Mouse (Mus musculus) neural tube, embryonic 12.5 days (tissue): ENCODE measurements around the gene Gpr87. TPM values are rescaled to one million over a fixed set of nuclear protein-coding genes. Genes with fewer than 3 reads are reported as not detected.

ENCODE experiments used
- ATAC-seq: fragments of 200-750 bp; cut with Nextera tagmentation; 2 replicates; pipeline ENCODE4 v1.8.0; 2017; ENCODE audit warnings: low read depth, mild to moderate bottlenecking, moderate TSS enrichment, moderate library complexity; ENCODE audit not compliant: low FRiP score
- H3K27ac ChIP-seq: fragments of 300-500 bp; sonication (generic); 2 replicates; pipeline ENCODE4 v1.5.1; 2016
- H3K27me3 ChIP-seq: fragments of 300-500 bp; sonication (generic); replicated peaks from 2 replicates; pipeline ENCODE4 v1.6.1; 2016; ENCODE audit warnings: mild to moderate bottlenecking
- H3K36me3 ChIP-seq: fragments of 300-500 bp; sonication (generic); 2 replicates; pipeline ENCODE4 v1.6.1; 2016; ENCODE audit warnings: mild to moderate bottlenecking
- H3K4me1 ChIP-seq: fragments of 300-500 bp; sonication (generic); 2 replicates; pipeline ENCODE4 v1.6.1; 2016
- H3K4me2 ChIP-seq: fragments of 300-500 bp; sonication (generic); replicated peaks from 2 replicates; pipeline ENCODE4 v1.6.1; 2016; ENCODE audit warnings: mild to moderate bottlenecking
- H3K4me3 ChIP-seq: fragments of 300-500 bp; sonication (generic); 2 replicates; pipeline ENCODE4 v1.5.1; 2016
- H3K9ac ChIP-seq: fragments of 300-500 bp; sonication (generic); 2 replicates; pipeline ENCODE4 v1.6.1; 2016; ENCODE audit warnings: mild to moderate bottlenecking
- H3K9me3 ChIP-seq: fragments of 300-500 bp; sonication (generic); 2 replicates; pipeline ENCODE4 v1.6.1; 2016; ENCODE audit warnings: mild to moderate bottlenecking
- WGBS: fragments of 180-500 bp; shearing (Covaris S2); methylation state at CpG from one replicate; pipeline ENCODE4 v1.1.7; 2016; 5-methylcytosine and 5-hydroxymethylcytosine counted together
- polyA plus RNA-seq: library from polyadenylated mRNA; unstranded; fragments of >200 nt; fragmentation: Nextera tagmentation; extraction: Ambion mirVana; gene quantifications from 2 replicates; pipeline ENCODE4 v1.2.1, GENCODE M21; 2016

The Gpr87 gene
- polyA plus RNA-seq, 1 experiment from 2014 or later = 0.24 TPM

DNA sequence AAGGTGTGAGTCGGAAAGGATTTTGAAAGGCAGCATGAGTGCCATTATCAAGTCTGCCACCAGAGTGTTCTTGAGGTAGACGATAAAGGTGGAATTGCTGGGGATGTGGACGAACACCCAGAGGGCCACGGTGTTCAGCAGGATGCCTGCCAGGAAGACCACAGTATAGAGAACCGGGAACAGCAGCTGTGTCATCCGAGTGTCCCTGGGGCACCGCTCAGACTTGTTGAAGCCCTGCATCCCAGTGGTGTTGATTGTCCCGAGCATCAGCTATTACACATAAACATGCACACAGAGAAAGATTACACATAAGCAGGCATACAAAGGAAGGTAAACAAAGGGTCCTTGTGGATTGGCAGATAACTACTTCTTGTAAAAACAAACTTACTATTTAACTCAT is 15.2 kb upstream of the Gpr87 start:
- 84% methylated on average over 8 of the region's 8 CpGs for WGBS

DNA sequence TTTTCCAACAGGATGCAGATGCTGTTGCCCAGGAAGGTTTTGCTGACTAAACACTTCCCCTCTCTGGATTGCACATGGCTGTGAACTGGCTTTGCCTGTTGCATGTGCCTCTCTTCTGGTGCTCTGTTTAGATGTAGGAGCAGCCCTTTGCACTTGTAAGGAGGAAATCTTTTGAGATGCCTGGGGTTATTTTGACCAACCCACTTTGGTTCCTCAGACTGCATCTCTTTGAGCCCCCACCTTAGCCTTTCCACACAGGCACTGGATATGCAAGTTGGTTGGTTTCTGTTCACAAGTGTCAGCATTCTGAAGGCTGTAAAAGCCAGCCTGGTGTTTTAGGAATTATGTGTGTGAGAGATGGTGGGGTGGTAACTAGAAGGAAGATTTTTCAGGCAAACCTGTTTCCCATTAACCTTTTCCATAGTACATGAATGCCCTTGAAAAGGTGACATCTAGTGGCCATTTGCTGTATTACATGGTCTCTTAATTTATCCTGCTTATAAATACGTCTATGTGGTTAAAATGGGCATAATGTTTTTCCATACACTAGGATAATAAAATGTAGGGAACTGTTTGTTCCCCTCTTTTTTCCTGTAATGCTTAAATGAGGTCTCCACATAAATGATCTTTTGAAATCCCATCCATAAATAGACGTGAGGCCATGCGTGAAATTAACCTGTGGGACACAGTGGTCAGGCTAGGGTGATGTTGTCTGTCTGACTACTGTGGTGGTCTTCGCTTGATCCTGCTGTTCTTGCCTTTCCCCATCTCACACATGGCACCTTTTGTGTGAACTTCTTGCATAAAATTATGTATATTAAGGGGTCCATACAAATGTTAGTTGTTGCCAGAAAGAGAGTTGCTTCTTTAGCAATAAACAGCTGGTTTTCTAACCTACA is 14.0 kb upstream of the Gpr87 start:
- WGBS = 64% methylated on average over 4 of the region's 4 CpGs
- peak; percentile 63 for ATAC-seq
- Histone ChIP-seq H3K27ac (no peak overlapping the region), H3K4me3 (no peak overlapping the region), H3K9me3 (no peaks in the 10 kb centered on the region), H3K36me3 (no peaks in the 10 kb centered on the region), H3K4me1 (no peaks in the 10 kb centered on the region), H3K27me3 (no peaks in the 10 kb centered on the region), H3K9ac (no peak overlapping the region), H3K4me2 (no peak overlapping the region)

More for the DNA sequence above, 15.2 kb upstream of the Gpr87 start:
- Histone ChIP-seq H3K4me1 (no peaks in the 10 kb centered on the region), H3K9ac (no peak overlapping the region), H3K36me3 (no peaks in the 10 kb centered on the region), H3K27me3 (no peaks in the 10 kb centered on the region), H3K4me3 (no peak overlapping the region), H3K4me2 (no peak overlapping the region), H3K9me3 (no peaks in the 10 kb centered on the region), H3K27ac (no peak overlapping the region)
- no peak for ATAC-seq

DNA sequence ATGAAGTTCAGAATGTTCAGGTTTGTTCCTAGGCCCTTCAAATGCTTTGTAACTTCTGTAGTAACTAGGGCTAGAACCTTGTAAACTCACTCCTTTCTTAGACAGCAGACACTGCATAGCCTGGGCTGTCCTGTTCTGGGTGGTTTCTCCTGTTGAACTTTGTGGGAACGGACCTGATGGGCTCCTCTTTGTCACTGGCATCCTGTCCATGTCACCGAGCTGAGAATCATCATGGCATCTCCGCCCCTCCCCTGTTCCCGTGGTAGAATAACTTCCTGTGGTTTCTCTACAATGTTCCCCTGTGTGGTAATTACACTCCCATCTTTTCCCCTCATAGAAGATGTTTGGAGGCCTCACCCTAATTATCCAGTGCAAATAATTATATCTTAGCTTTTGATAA is 11.0 kb upstream of the Gpr87 start:
- Histone ChIP-seq H3K27ac (no peak overlapping the region), H3K4me2 (no peak overlapping the region), H3K36me3 (no peaks in the 10 kb centered on the region), H3K4me3 (no peak overlapping the region), H3K27me3 (no peaks in the 10 kb centered on the region), H3K9me3 (no peaks in the 10 kb centered on the region), H3K9ac (no peak overlapping the region), H3K4me1 (no peaks in the 10 kb centered on the region)
- ATAC-seq = no peak
- 72% methylated on average over 4 of the region's 4 CpGs for WGBS

DNA sequence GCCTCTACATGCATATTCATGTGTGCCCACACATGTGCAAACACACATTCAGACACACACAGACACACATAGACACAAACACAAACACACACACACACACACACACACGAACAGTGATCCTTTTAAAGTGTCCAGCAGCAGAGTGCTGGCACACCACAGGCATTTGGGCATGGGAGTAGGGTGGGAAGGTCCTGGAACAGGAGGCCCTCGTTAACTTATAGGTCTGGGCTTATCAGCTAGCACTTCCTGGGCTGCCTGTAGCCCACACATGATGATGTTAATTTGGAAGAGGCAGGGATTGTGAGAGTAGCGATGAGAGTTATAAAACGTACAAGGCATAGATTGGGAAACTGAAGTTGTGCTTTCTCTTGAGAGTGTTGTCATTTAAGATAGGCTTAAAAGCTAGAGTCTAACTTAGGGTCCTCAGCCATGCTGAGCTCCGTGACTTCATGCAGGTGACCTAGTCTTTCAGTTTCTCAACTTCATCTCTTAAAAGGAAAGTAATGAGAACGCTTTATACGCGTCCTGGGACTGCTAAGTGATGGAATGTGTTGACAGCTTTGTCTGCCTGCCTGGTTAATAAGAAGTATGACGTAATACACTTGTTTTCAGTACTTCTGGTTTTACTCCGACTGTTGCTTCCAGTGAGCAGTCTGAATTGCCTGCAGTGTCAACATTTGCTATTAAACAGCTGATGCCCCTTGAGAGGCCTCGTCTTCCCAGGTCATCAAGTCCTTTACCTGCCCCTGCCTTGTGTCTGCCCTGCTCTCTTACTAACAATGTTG is 10.0 kb upstream of the Gpr87 start:
- ATAC-seq = no peak

DNA sequence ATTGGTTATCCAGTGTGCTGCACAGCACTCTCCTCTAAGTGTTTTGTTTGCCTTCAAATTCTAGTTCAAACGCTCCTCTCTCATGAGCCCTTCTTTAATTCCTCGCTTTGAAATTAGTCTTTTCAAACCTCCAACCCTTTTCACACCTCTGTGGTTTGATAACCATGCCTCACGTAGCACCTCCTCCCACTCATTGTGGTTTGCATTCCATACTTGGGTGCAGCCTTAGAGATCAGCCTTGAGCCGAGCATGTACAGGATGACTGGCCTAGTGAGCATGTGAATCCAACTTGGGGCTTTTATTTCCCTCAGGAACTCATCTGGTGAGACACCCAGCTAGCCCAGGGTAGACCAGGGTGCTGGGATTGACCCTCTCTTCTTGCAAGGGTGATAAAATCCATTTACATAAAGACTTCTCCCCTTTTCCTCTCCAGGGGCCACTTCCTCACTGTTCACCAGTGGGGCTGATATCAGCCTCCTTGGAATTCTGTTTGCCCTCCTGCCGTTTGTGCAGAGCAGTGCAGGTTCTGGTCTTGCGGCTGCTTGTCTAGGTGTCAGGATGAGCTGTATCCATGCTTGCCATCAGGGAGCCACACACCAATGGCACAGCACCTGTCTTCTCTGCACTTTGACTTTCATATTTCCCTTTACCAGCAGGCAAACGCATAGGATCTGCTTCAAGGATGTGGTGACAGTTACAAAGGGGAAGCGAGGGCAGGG is 9.1 kb upstream of the Gpr87 start:
- Histone ChIP-seq H3K9me3 (no peaks in the 10 kb centered on the region), H3K4me2 (no peak overlapping the region), H3K9ac (no peak overlapping the region), H3K27me3 (no peaks in the 10 kb centered on the region), H3K36me3 (no peaks in the 10 kb centered on the region), H3K27ac (no peak overlapping the region), H3K4me1 (no peaks in the 10 kb centered on the region), H3K4me3 (no peak overlapping the region)
- ATAC-seq = no peak
- WGBS = 82% methylated on average over 8 of the region's 8 CpGs

More for the DNA sequence above, 10.0 kb upstream of the Gpr87 start:
- Histone ChIP-seq H3K9me3 (no peaks in the 10 kb centered on the region), H3K4me1 (no peaks in the 10 kb centered on the region), H3K27ac (no peak overlapping the region), H3K27me3 (no peaks in the 10 kb centered on the region), H3K36me3 (no peaks in the 10 kb centered on the region), H3K4me3 (no peak overlapping the region), H3K9ac (no peak overlapping the region), H3K4me2 (no peak overlapping the region)
- WGBS = 91% methylated on average over 11 of the region's 11 CpGs

DNA sequence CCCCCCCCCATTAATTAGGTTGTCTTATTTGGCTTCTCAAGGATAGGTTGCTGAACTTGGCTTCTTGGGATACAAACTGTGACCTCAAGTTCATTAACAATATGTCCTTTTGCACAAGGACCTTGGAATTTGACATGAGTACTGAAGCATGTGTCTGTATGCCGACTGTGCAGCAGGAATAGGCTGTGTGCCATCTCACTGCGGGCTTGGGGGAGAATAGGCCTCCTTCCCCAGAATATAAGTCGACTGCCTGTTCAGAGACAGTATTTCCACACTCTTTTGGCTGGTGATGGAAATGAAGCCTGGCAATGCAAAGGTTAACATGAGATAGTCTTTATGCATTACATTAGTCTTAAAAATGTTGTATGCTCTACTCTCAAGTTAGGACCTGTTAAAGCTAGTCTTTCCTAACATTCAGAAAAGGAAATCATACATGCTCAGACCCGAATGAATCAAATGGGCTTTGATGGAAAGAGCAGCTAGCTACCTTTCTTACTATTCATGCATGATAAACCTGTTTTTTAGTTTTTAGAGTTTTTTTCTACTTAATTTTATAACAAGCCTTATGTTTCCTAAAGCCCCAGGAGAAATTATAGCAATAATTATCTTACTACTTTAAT is 2.5 kb upstream of the Gpr87 start:
- no peak overlapping the region for H3K9ac ChIP-seq
- H3K4me3 ChIP-seq = no peak overlapping the region
- no peaks in the 10 kb centered on the region for H3K4me1 ChIP-seq
- no peak overlapping the region for H3K4me2 ChIP-seq
- 91% methylated on average over 4 of the region's 4 CpGs for WGBS
- no peak for ATAC-seq
- H3K27ac ChIP-seq = no peak overlapping the region
- H3K27me3 ChIP-seq = no peaks in the 10 kb centered on the region
- no peaks in the 10 kb centered on the region for H3K36me3 ChIP-seq
- no peaks in the 10 kb centered on the region for H3K9me3 ChIP-seq

DNA sequence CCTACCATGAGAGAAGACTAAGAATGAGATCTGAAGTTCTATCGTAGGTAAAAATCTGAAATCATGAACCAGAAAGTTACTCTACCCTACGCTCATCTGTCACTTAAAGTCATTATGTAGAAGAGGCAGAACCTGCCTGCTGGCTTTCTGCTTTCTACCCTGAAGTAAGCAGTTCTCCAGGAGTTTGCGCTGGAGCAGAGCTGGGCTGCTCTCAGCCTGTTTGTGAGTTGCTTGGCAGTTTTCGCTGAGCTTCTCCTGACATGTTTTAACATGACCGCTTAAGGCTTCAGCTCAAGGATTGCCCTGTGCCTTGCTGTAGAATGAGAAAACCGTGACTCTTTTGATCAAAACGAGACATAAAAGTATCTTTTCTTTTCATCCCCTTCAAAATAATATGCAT is 805 bp downstream of the Gpr87 start:
- H3K36me3 ChIP-seq = no peaks in the 10 kb centered on the region
- H3K9ac ChIP-seq = no peak overlapping the region
- no peaks in the 10 kb centered on the region for H3K9me3 ChIP-seq
- 96% methylated on average over 7 of the region's 7 CpGs for WGBS
- no peaks in the 10 kb centered on the region for H3K27me3 ChIP-seq
- ATAC-seq = no peak
- no peak overlapping the region for H3K4me3 ChIP-seq
- no peak overlapping the region for H3K4me2 ChIP-seq
- H3K4me1 ChIP-seq = no peaks in the 10 kb centered on the region
- H3K27ac ChIP-seq = no peak overlapping the region

DNA sequence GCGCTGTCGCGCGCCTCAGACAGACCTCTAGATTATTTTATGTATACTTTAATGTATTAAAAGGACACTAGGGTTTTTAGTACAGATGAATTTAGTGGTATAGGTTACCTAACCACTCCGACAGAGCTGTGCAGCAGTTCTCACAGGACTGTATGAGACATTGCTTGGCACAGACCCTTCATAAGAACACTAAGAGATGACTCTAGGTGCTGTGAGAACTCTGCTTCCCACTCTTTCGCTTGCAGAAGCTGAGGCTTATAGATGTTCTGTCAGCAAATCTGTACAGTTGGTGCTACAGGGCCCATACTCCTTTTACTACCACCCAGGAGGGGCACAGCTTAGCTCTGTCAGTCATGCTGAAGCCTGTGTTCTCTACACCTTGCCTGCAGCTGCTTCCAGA is 3.2 kb downstream of the Gpr87 start:
- WGBS = 98% methylated on average over 6 of the region's 6 CpGs
- Histone ChIP-seq H3K4me2 (no peak overlapping the region), H3K9me3 (no peaks in the 10 kb centered on the region), H3K27me3 (no peaks in the 10 kb centered on the region), H3K36me3 (no peaks in the 10 kb centered on the region), H3K27ac (no peak overlapping the region), H3K9ac (no peak overlapping the region), H3K4me3 (no peak overlapping the region), H3K4me1 (no peaks in the 10 kb centered on the region)
- no peak for ATAC-seq

DNA sequence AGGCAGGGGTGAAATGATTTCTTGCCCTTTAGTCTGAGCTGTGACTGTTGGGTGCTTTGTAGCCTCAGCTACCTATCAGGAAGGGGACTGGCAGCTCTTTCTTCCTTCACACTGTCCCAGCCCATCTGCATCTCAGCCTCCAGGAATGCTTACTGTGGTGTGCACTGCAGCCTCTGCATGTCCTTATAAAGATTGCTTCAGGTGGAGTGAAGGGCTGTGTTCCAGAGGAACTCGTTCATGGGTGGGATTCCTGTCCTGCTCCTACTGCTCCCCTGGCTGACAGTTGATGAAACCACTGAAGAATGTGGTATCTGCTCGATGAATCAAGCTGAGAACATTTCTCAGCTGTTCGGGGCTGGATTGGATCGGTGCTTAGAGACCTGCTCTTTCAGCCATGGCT is 7.6 kb downstream of the Gpr87 start:
- WGBS = 85% methylated on average over 4 of the region's 4 CpGs
- no peak for ATAC-seq

DNA sequence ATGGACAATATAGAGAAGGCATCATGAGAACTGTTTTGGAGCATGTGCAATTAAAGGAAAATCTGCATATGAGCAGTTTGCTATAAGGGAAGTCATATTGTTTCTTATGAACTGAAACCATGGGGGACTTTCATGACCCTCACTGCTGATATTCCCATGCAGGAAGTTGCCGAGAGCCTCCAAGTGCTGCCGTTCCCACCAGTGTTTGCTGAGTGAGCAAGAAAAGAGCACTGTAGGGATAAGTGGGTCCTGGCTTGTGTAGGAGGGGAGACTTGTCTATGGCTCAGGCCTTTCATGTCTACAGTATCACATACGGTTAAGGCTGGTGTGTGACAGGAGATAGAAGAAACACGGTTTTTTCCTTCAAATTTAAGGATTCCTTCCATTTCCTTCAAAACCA is 9.2 kb downstream of the Gpr87 start:
- WGBS = 88% methylated on average over 4 of the region's 4 CpGs
- no peaks in the 10 kb centered on the region for H3K4me1 ChIP-seq
- no peak overlapping the region for H3K4me3 ChIP-seq
- H3K4me2 ChIP-seq = no peak overlapping the region
- H3K9ac ChIP-seq = no peak overlapping the region
- no peaks in the 10 kb centered on the region for H3K9me3 ChIP-seq
- no peaks in the 10 kb centered on the region for H3K36me3 ChIP-seq
- no peaks in the 10 kb centered on the region for H3K27me3 ChIP-seq
- ATAC-seq = no peak
- H3K27ac ChIP-seq = no peak overlapping the region

More for the DNA sequence above, 7.6 kb downstream of the Gpr87 start:
- Histone ChIP-seq H3K4me3 (no peak overlapping the region), H3K4me1 (no peaks in the 10 kb centered on the region), H3K27me3 (no peaks in the 10 kb centered on the region), H3K9ac (no peak overlapping the region), H3K9me3 (no peaks in the 10 kb centered on the region), H3K36me3 (no peaks in the 10 kb centered on the region), H3K27ac (no peak overlapping the region), H3K4me2 (no peak overlapping the region)

DNA sequence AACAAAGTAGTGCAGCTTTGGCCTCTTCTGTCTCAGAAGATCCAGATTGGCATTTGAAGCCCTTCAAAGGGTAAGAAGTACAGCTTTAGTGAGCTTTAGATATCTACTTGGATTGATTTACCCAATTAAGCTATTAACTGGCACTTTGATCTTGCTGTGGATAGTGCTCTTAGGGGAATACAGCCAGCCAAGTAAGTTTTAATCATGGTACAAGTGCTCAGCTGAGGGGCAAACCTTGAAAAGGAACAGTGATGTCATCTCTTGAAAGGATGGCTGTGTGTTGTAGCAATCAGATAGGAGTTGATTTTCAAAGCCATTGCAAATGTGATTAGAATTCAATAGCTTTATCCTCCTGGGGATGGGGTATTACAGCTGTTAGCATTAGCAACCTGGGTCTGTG is 12.8 kb downstream of the Gpr87 start:
- Histone ChIP-seq H3K36me3 (no peaks in the 10 kb centered on the region), H3K9me3 (no peaks in the 10 kb centered on the region), H3K4me3 (no peak overlapping the region), H3K4me2 (no peak overlapping the region), H3K9ac (no peak overlapping the region), H3K27me3 (no peaks in the 10 kb centered on the region), H3K4me1 (no peaks in the 10 kb centered on the region), H3K27ac (no peak overlapping the region)
- no peak for ATAC-seq

DNA sequence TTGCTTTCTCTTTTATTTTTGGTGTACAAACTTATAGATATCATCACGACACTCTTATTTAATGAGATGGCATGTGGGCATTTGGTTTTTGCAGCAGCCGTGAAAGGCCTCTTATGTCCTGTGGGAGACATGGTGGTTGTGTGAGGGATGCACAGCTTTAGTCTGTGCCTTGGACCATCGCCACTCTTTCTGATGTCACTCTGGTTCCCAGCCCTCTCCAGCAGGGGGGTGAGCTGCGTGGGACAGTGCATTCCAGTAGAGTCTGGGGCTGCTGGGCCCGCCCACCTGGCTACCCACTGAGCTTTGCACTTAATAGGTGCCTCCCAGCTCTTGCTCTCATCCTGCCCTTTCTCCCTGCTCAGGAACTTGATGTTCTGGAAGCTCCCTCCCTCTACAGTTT is 13.8 kb downstream of the Gpr87 start:
- no peaks in the 10 kb centered on the region for H3K36me3 ChIP-seq
- no peaks in the 10 kb centered on the region for H3K27me3 ChIP-seq
- WGBS = 66% methylated on average over 5 of the region's 5 CpGs
- no peaks in the 10 kb centered on the region for H3K9me3 ChIP-seq
- no peak for ATAC-seq
- H3K9ac ChIP-seq = no peak overlapping the region
- no peak overlapping the region for H3K4me2 ChIP-seq
- H3K27ac ChIP-seq = no peak overlapping the region
- no peak overlapping the region for H3K4me3 ChIP-seq
- no peaks in the 10 kb centered on the region for H3K4me1 ChIP-seq
